Mouse (Mus musculus): Measurements from ENCODE around the gene Cfap298.

GRCm38 (mm10) chr16:90907250-90907649, 27.7 kb downstream of the Cfap298 start:
- TF ChIP-seq CTCF (IDR thresholded peaks at IDR 0.05; ENCODE audit: low read depth, low read length) (no peak), GATA1 (IDR thresholded peaks at IDR 0.05; ENCODE audit: borderline replicate concordance, low read length) (no peak), POLR2AphosphoS5 (IDR thresholded peaks at IDR 0.05; ENCODE audit: insufficient replicate concordance, low read depth, low read length) (no peak)

Data from G1E (cell line).